Mouse (Mus musculus) testis, adult 2 months (tissue): Measurements from ENCODE around the gene Oasl2. TPM values are rescaled to one million over a fixed set of nuclear protein-coding genes. Genes with fewer than 3 reads are reported as not detected.

ENCODE experiments used
- H3K27ac ChIP-seq: fragments of 200-500 bp; 2 replicates; pipeline ENCODE4 v1.5.1; 2012; ENCODE audit warnings: low read depth, low read length; ENCODE audit not compliant: control insufficient read depth, insufficient read depth
- H3K27me3 ChIP-seq: fragments of 200-500 bp; 2 replicates; pipeline ENCODE4 v1.6.1; 2012; ENCODE audit warnings: mild to moderate bottlenecking, low read length, moderate library complexity; ENCODE audit not compliant: control insufficient read depth, insufficient read depth
- H3K36me3 ChIP-seq: fragments of 200-500 bp; 2 replicates; pipeline ENCODE4 v1.6.1; 2012; ENCODE audit warnings: mild to moderate bottlenecking, low read length; ENCODE audit not compliant: control insufficient read depth, insufficient read depth
- H3K4me1 ChIP-seq: fragments of 200-500 bp; 2 replicates; pipeline ENCODE4 v1.6.1; 2012; ENCODE audit warnings: low read length; ENCODE audit not compliant: control insufficient read depth, insufficient read depth
- H3K4me3 ChIP-seq: fragments of 200-500 bp; 2 replicates; pipeline ENCODE4 v1.5.1; 2012; ENCODE audit warnings: low read depth, mild to moderate bottlenecking, low read length, moderate library complexity, mixed read lengths; ENCODE audit not compliant: control insufficient read depth
- CTCF ChIP-seq: fragments of 200-500 bp; IDR thresholded peaks from 2 replicates; pipeline ENCODE4 v1.5.1; 2012; ENCODE audit warnings: low read depth, mild to moderate bottlenecking, inconsistent platforms, low read length, moderate library complexity; ENCODE audit not compliant: control insufficient read depth, insufficient read depth, insufficient replicate concordance
- POLR2A ChIP-seq: fragments of 200-500 bp; IDR thresholded peaks from 2 replicates; pipeline ENCODE4 v1.6.1; 2012; ENCODE audit warnings: low read depth, mild to moderate bottlenecking, inconsistent platforms, low read length, moderate library complexity; ENCODE audit not compliant: control insufficient read depth
- polyA plus RNA-seq: library from polyadenylated mRNA; depleted of rRNA; stranded (reverse); fragments of >200 nt; gene quantifications from 2 replicates; pipeline ENCODE4 v1.2.3, GENCODE M21; 2012

Oasl2 gene
- polyA plus RNA-seq, 1 experiment, result 4.4 TPM

- peaks cover 4% of the 10 kb centered on the region; the same call in 1 of the 2 replicates for H3K4me1 ChIP-seq
- no peak overlapping the region for H3K4me3 ChIP-seq
- no peaks in the 10 kb centered on the region for H3K27me3 ChIP-seq
- TF ChIP-seq POLR2A (no peak), CTCF (no peak)
- peaks cover 1% of the 10 kb centered on the region; the same call in 1 of the 2 replicates for H3K36me3 ChIP-seq
- H3K27ac ChIP-seq, result no peak overlapping the region
Measured at GRCm38 (mm10) chr5:114945072-114945471, 48.3 kb downstream of the Oasl2 start.

- H3K4me3 ChIP-seq, result no peak overlapping the region
- no peak for TF ChIP-seq POLR2A
- no peak for TF ChIP-seq CTCF
- no peak overlapping the region for H3K27ac ChIP-seq
- no peaks in the 10 kb centered on the region for H3K27me3 ChIP-seq
- peaks cover 1% of the 10 kb centered on the region; the same call in 1 of the 2 replicates for H3K36me3 ChIP-seq
- peaks cover 3% of the 10 kb centered on the region for H3K4me1 ChIP-seq
Measured at GRCm38 (mm10) chr5:114948891-114949290, 52.2 kb downstream of the Oasl2 start.

- TF ChIP-seq POLR2A, result no peak
- TF ChIP-seq CTCF, result no peak
- Histone ChIP-seq H3K36me3 (peaks cover 1% of the 10 kb centered on the region; the same call in 1 of the 2 replicates), H3K4me3 (no peak overlapping the region), H3K27me3 (no peaks in the 10 kb centered on the region), H3K4me1 (peaks cover 3% of the 10 kb centered on the region), H3K27ac (no peak overlapping the region)
Measured at GRCm38 (mm10) chr5:114949316-114949715, 52.6 kb downstream of the Oasl2 start.

GRCm38 (mm10) chr5:114949812-114950211, 53.1 kb downstream of the Oasl2 start:
- H3K27ac ChIP-seq, result no peak overlapping the region
- peaks cover 3% of the 10 kb centered on the region for H3K4me1 ChIP-seq
- H3K4me3 ChIP-seq, result no peak overlapping the region
- peaks cover 1% of the 10 kb centered on the region; the same call in 1 of the 2 replicates for H3K36me3 ChIP-seq
- H3K27me3 ChIP-seq, result no peaks in the 10 kb centered on the region
- TF ChIP-seq CTCF (no peak), POLR2A (no peak)

GRCm38 (mm10) chr5:114950669-114951068, 53.9 kb downstream of the Oasl2 start:
- no peak for TF ChIP-seq CTCF
- TF ChIP-seq POLR2A, result no peak
- no peak overlapping the region for H3K4me3 ChIP-seq
- no peaks in the 10 kb centered on the region for H3K27me3 ChIP-seq
- peaks cover 10% of the 10 kb centered on the region for H3K4me1 ChIP-seq
- no peak overlapping the region for H3K27ac ChIP-seq
- peaks cover 1% of the 10 kb centered on the region; the same call in 1 of the 2 replicates for H3K36me3 ChIP-seq

GRCm38 (mm10) chr5:114951279-114951880, 54.6 kb downstream of the Oasl2 start:
- Histone ChIP-seq H3K4me1 (peaks cover 15% of the 10 kb centered on the region), H3K4me3 (no peak overlapping the region), H3K36me3 (no peaks in the 10 kb centered on the region), H3K27me3 (no peaks in the 10 kb centered on the region), H3K27ac (no peak overlapping the region)
- TF ChIP-seq CTCF (no peak), POLR2A (no peak)

GRCm38 (mm10) chr5:114953326-114953725, 56.6 kb downstream of the Oasl2 start:
- H3K36me3 ChIP-seq, result no peaks in the 10 kb centered on the region
- H3K4me1 ChIP-seq, result peaks cover 15% of the 10 kb centered on the region
- no peak overlapping the region for H3K27ac ChIP-seq
- no peak overlapping the region for H3K4me3 ChIP-seq
- no peaks in the 10 kb centered on the region for H3K27me3 ChIP-seq
- TF ChIP-seq POLR2A (no peak), CTCF (no peak)
